Mouse (Mus musculus): ENCODE measurements at regions not wholly inside any gene's neighbourhood (a gene's known extent, or its start where the extent isn't known, plus 50 kb on each side); places are given as distances from the start of the nearest gene placed in this dataset.

GRCm38 (mm10) chr7:36277275-36277674 is 420.6 kb upstream of the Tshz3 start:
- TF ChIP-seq CTCF (IDR thresholded peaks at IDR 0.05; ENCODE audit: control insufficient read depth, insufficient read depth, insufficient replicate concordance, low read depth, low read length): no peak
- no peak for TF ChIP-seq POLR2A (IDR thresholded peaks at IDR 0.05; ENCODE audit: control insufficient read depth, low read depth, low read length)

Measured in testis, adult 2 months (tissue).